Mouse (Mus musculus) mouse trophoblast stem cell (cell line): Measurements from ENCODE around the gene Npff.

ENCODE experiments used
- in situ Hi-C, 2 experiments: fragments of 300-500 bp; cut with MseI, MboI; formaldehyde crosslinking; loops; 2 replicates in 1 of 2; 3 replicates in 1 of 2; pipeline ENCODE4 v1.15.1; 2025

The Npff gene

DNA sequence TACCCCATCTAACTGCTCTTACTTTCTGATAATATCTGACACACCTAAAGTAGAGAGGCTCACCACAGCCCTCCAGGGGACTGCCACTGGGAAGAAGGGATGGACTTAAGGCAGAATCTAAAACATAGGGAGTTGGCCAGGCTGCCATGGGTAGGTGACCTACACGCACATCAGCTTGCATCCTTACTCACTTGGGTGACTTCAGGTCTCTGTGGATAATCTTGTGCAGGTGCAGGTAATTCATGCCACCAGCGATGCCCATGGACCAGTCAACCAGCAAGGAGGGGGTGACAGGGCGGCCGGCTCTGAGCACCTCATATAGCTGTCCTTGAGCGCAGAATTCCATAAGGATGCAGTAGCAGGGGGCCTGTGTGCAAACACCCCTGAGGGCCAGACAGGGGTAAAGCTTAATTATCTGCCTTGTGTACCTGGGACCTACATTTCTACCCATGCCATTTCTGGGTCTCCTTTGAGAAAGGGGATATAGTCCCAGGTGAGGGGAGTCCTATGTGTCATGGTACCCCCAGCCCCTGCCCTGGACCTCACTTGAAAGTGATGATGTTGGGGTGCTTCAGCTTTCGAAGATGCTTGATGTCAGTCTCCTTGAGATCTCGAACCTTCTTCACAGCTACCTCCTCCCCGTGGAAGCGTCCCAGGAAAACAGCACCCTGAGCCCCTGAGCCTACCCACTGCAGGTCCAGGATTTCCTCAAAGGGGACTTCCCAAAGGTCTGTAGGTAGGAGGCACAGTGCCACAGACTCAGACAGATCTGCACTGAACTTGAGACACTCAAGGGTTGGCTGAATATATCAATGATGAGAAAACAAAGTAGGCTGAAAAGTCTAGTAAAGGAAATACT lies 20.6 kb downstream of the Npff start:
- in situ Hi-C loops = no loop called here

DNA sequence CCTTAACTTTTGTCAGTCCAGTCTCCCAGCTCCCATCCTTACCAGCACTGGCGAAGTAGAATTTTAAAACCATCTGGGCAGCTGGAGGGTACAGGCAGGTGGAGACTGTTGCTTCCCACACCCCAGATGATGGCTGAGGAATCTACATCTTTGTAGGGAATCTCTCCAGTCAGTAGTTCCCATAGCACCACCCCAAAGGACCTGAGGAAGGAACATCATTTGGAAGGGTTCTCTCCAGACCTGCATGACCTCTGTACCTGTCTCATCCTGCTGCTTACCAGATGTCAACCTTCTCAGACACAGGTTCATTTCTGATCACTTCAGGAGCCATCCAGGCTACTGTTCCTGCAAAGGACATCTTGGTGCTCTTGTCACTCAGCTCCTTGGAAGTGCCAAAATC lies 21.3 kb downstream of the Npff start, which contains the start of gene Gm10337:
Gene Gm10337 (plus strand): TSS at position 276 of the 400 bp plus-strand sequence.
- in situ Hi-C loops = no loop called here

DNA sequence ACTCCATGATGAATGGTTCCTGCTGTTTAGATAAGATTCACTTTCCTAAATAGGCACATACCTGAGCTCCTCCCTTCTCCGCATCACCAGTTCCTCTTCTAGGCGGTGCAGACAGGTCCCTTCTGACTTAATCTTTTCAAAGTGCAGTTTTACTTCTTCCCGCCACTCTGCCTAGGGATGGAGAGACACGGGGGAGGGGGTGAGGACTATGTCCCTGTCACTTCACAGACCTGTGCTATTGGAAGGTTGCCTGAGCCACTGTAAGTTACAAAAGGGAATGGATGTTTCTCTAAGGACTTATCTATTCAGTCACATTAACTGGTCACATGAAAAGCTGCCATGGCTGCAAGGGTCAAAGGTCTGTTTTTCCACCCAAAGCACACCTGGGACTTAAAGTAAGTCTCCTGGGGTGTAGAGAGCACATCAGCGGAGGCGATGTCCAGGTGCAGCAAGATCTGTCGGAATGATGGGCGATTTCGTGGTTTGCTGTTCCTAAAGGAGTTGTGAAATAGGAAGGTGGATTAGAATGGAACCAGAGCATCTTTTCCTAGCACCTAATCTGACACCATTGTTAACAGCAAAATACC lies 22.4 kb downstream of the Npff start:
- in situ Hi-C loops = no loop called here

DNA sequence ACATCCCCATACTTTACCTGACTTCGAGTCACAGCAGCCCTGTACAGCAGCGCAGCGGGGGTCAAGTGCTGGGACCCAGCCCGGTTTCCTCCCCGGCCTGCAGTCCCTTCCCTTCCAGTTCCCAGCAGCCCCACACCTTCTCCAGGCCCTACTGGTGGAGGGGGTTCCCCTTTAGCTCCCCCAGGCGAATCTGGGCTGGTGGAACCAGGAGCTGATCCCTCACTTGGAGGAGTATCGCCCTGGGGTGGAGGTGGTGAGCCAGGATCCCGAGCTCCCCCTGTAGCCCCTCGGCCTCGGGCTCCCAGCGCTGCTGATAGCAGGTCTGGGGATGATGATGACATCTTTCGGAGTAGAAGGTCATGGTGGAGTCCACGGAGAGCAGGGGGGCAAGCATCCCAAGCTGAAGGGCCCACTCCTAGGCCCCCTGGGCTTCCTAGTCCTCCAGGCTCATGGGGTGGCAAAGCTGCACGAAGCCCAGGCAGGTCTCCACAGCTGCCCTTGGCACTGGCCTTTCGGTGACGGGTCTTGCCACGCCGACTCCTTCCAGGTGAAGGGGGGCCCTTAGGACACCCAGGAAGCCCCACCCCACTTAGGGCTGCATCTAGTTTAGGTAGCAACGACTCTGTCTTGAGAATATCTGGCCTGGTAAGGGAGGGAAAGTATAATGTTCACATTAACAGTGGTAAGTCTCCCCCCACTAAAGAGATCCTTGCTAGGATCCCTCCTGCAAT lies 23.5 kb downstream of the Npff start:
- in situ Hi-C loops = no loop called here

DNA sequence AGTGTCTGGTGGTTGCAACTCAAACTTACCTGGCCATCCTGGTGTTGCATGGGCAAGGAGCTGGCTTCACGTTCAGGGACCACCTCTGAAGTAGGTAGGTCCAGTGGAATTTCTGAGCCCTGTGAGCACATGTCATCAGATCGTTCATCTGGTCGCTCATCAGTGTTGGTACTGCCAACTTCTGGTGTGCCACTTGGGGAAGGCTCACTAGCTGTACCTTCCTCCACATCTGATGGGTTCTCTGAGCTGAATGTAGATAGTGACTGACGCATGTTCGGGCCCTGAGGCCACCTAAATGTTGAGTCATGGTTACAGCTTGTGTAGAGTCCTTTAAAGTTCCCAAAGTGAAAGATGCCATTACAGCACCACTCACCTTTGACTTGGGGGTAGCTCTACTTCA lies 24.3 kb downstream of the Npff start:
- in situ Hi-C loops = no loop called here

DNA sequence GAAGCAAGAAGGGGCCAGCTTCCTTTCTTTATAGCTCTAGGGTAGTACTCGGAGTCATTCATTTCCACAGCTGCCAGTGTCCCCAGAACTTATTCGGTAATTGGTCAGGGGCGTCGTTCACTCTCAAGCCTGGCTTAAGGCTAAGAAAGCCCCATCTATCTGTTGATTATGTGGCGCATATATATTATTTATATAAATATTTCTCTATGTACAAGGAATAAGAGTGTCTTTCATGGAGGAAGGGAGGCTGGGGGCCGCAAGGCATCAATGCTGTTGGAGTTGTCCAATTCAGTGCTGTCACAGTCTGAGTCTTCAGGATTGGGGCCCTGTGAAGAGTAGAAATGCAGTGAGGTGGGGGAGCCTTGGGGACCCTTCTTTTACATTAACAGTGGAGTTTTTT lies 24.9 kb downstream of the Npff start:
- in situ Hi-C loops = no loop called here

DNA sequence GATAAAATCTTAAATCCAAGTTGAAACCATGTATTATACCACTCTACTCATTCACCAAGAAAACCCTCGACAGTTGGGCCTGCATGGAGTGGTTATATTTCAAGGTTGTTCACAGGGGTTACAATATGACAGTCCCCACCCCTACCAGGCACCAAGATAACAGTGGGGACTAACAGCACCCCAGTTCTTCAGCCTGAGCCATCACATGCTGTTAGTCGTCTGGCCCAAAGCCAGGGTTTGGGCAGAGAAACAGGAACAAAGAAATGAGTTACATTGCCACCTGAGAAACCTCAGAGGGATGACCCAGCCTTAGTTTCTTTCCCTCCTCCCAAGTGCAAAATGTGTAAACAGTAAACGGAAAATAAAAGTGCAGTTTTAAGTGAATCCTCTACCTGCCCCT lies 25.4 kb downstream of the Npff start:
- in situ Hi-C loops = no loop called here

DNA sequence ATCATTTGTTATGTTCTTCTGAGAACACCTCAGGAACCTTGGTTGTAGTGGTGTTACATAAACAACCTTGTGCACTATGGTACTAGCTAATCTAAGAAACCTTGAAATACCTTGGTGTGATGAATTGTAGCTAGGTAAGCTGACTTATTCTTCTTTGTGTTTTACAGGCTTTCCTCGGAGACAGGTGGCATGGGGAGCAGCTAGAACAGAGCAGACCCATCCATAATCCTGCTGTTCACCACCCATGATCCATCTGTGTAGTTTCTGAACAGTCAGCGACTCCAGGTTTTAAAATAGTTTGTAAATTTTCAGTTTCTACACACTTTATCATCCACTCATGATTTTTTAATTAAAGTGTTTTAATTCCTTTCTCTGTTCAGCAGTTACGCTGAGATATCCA lies 26.4 kb downstream of the Npff start:
- in situ Hi-C loops = no loop called here

DNA sequence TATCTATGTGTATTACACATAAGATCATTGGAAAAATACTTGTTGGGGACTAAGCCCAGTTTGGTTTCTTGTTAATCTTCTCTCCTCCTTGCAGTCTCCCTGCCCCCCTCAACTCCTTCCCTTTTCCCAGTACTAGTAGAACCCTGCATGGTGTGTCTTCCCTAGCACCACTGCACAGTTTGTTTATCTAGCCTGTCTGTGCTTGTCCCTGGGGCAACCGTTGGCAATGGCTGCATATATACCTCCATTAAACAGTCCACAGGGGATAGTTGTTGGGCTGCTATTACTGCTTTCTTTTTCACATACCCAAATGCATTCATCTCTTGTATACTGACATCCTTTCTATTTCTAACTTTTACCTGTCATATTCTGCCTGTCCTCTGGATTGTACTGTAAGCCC lies 37.1 kb downstream of the Npff start:
- in situ Hi-C loops = no loop called here

DNA sequence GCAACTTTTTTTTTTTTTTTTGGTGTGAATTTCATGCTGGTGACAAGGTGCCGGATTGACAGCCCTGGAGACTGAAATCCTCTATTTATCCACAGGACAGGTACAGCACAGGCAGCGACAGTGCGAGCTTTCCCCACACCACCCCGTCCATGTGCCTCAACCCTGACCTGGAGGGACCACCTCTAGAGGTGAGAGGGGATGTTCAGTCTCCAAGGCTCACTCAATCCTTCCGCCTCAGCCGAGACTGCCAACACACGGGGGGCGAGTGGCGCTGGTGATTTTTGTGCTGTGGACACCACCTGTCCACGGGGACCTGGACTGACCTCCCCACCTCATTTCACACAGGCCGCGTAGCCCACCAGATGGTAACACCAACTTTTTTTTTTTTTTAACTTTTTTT lies 38.9 kb downstream of the Npff start:
- in situ Hi-C loops = no loop called here

DNA sequence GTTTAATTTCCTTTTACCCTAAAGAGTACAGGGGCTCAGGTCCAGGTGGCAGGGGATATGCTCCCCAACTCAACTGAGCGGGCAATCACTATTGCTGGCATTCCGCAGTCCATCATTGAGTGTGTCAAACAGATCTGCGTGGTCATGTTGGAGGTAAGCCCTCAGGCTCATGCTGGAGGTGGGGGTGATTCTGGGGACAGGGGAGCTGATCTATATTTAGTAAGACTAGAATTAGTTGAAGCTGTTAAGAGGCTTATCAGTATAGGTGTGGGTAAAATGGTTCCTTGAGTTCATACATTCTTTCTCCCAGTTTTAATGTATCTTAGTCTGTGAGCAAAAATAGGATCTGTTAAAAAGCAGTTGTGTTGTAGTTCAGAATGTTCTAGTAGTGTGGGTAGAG lies 41.6 kb downstream of the Npff start:
- in situ Hi-C loops = no loop called here

DNA sequence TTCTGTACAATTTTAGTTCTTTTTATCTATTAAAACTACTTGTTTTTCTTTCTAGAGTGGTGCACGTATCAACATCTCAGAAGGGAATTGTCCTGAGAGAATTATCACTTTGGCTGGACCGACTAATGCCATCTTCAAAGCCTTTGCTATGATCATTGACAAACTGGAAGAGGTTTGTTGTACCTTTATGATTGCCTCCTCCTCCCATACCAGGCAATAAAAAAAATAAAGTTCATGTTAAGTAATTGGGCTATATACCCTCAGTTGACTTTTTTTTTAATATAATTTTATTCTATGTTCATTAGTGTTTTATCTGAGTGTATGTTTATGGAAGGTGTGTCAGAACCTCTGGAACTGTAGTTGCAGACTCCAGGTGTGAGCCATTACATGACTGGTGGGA lies 50.2 kb downstream of the Npff start:
- in situ Hi-C loops = no loop called here
